Mouse (Mus musculus) limb, embryonic 13.5 days (tissue): ENCODE measurements around the gene Trappc3l. TPM values are rescaled to one million over a fixed set of nuclear protein-coding genes. Genes with fewer than 3 reads are reported as not detected.

ENCODE experiments used
- ATAC-seq: fragments of 200-750 bp; cut with Nextera tagmentation; 2 replicates; pipeline ENCODE4 v1.8.0; 2017; ENCODE audit warnings: low read depth, moderate number of reproducible peaks, moderate TSS enrichment; ENCODE audit not compliant: low FRiP score
- H3K27ac ChIP-seq: fragments of 300-500 bp; sonication (generic); 2 replicates; pipeline ENCODE4 v1.5.1; 2015; ENCODE audit warnings: inconsistent platforms, mild to moderate bottlenecking, moderate library complexity
- H3K27me3 ChIP-seq: fragments of 300-500 bp; sonication (generic); 2 replicates; pipeline ENCODE4 v1.6.1; 2015; ENCODE audit warnings: mild to moderate bottlenecking, inconsistent platforms
- H3K36me3 ChIP-seq: fragments of 300-500 bp; sonication (generic); 2 replicates; pipeline ENCODE4 v1.6.1; 2015; ENCODE audit warnings: inconsistent platforms, mild to moderate bottlenecking, moderate library complexity
- H3K4me1 ChIP-seq: fragments of 300-500 bp; sonication (generic); 2 replicates; pipeline ENCODE4 v1.6.1; 2015; ENCODE audit warnings: inconsistent platforms
- H3K4me2 ChIP-seq: fragments of 300-500 bp; sonication (generic); replicated peaks from 2 replicates; pipeline ENCODE4 v1.6.1; 2015; ENCODE audit warnings: inconsistent platforms, mild to moderate bottlenecking, moderate library complexity
- H3K4me3 ChIP-seq: fragments of 300-500 bp; sonication (generic); 2 replicates; pipeline ENCODE4 v1.5.1; 2015; ENCODE audit warnings: moderate library complexity, mild to moderate bottlenecking, inconsistent platforms
- H3K9ac ChIP-seq: fragments of 300-500 bp; sonication (generic); 2 replicates; pipeline ENCODE4 v1.6.1; 2015; ENCODE audit warnings: mild to moderate bottlenecking, inconsistent platforms
- H3K9me3 ChIP-seq: fragments of 300-500 bp; sonication (generic); 2 replicates; pipeline ENCODE4 v1.6.1; 2016; ENCODE audit warnings: inconsistent platforms
- WGBS: fragments of 180-500 bp; shearing (Covaris S2); methylation state at CpG from one replicate; pipeline ENCODE4 v1.1.7; 2015; 5-methylcytosine and 5-hydroxymethylcytosine counted together
- polyA plus RNA-seq: library from polyadenylated mRNA; unstranded; fragments of >200 nt; fragmentation: Nextera tagmentation; extraction: Ambion mirVana; gene quantifications from 2 replicates; pipeline ENCODE4 v1.2.1, GENCODE M21; 2015

Trappc3l gene
- polyA plus RNA-seq, 1 experiment from 2014 or later, result not detected

DNA sequence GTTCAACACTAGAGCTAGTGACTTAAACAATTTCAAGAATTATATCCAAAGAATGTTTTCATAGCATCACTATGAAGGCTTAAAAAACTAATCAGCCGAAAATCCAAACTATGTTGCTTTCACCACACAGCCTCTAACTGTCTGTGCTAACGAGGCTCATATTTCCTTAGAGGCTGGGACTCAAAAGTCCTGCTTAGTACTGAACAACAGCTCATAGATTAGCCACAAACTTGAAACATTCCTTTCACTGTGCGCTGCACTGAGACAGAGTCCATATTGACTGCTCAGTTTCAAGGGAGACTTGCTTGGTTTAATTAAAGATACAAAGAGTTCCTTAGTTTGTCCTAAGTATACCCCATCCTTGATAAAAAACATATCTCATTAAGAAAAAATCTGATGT lies 112.4 kb downstream of the Trappc3l start:
- no peaks in the 10 kb centered on the region for H3K9me3 ChIP-seq
- no peaks in the 10 kb centered on the region for H3K27me3 ChIP-seq
- peaks cover 24% of the 10 kb centered on the region for H3K36me3 ChIP-seq
- H3K4me3 ChIP-seq, result no peak overlapping the region
- peak; percentile 51; the same call in 1 of the 2 replicates for ATAC-seq
- no peak overlapping the region for H3K4me2 ChIP-seq
- H3K9ac ChIP-seq, result no peak overlapping the region
- H3K4me1 ChIP-seq, result no peaks in the 10 kb centered on the region
- WGBS, result 41% methylated on average over 3 of the region's 3 CpGs
- no peak overlapping the region for H3K27ac ChIP-seq

DNA sequence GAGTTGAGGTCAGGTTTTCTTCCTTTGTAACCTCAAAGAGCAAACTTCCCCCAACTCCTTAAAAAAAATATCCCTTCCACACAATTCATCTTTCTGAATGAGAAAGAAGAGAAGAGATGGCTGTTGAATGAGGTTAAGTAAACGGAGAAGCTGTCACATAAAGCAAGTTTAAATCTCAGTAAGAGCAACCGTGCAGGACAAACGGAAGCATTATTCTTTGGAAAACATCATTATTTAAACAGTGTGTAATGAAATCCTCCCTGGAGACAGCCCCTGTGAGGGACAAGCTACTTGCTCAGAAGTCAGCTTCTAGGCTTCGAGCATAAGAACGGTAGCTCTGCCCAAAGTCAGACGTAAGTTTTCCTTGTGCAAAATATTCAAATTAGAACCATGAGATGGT lies 113.1 kb downstream of the Trappc3l start:
- Histone ChIP-seq H3K27ac (peak overlapping the region; percentile 56), H3K9ac (no peak overlapping the region), H3K4me3 (no peak overlapping the region), H3K4me2 (no peak overlapping the region), H3K9me3 (no peaks in the 10 kb centered on the region), H3K4me1 (no peaks in the 10 kb centered on the region), H3K27me3 (no peaks in the 10 kb centered on the region), H3K36me3 (peaks cover 24% of the 10 kb centered on the region)
- 47% methylated on average over 6 of the region's 6 CpGs for WGBS
- ATAC-seq, result no peak

DNA sequence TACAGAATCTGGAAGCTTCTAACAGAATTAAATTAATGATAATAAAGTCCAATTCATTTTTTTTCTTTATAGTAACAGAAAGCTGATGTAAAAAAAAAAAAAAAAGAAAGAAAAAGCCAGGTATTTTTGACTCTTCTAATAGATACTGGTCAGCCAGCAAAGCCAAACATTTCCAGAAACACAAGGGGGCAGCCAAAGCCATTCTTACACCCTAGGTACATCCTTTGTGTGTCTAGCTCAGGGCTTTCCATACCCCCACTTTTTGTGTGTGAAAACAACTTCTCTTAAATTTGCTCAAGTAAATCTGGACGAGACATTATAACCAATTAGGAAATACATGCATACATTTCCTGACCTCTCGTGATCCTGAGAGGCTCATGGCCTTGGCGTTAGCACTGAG lies 114.4 kb downstream of the Trappc3l start:
- Histone ChIP-seq H3K4me1 (0 out of 2 replicates have a peak, but pooled peaks cover 4% of the 10 kb centered on the region), H3K9ac (no peak overlapping the region), H3K9me3 (no peaks in the 10 kb centered on the region), H3K36me3 (peaks cover 24% of the 10 kb centered on the region), H3K4me3 (no peak overlapping the region), H3K27ac (no peak overlapping the region), H3K27me3 (no peaks in the 10 kb centered on the region), H3K4me2 (no peak overlapping the region)
- no peak for ATAC-seq
- 71% methylated on average over 3 of the region's 3 CpGs for WGBS

DNA sequence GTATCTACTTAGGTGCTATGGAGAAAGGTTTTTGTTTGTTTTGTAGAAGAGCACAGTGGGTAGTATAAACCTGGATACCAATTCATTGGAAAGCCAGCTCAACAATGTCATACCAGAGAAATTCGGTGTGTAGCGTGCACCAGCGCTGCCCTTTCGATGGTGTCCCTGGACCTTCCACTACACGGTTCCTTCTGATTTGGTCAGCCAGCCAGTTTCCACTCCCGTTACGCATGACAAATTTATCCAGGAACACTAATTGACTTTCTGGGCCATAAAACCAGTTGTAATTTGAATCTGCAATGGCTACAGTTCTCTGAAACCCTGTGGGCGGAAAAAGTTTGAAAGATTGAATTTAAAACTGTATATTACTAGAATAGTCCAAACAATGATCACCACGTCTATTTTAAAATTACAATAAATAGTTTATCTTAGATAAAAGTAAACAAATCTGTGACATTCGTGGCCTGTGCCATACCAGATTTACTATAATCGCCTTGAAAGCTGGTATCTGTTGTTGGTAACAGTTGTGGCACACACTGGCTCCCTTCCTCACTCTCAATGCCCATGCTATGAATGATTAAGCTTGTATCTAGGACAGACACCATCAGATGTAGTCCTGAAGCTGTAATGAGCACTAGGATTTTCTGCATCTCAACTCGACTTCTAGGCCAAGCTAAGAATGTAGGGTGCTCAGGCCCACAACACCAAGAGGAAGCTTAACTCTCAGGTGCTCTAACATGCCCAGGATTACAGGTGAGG lies 118.6 kb downstream of the Trappc3l start:
- ATAC-seq, result no peak
- Histone ChIP-seq H3K4me3 (no peak overlapping the region), H3K27me3 (no peaks in the 10 kb centered on the region), H3K27ac (no peak overlapping the region), H3K4me2 (no peak overlapping the region), H3K9ac (no peak overlapping the region), H3K4me1 (0 out of 2 replicates have a peak, but pooled peaks cover 4% of the 10 kb centered on the region), H3K9me3 (no peaks in the 10 kb centered on the region), H3K36me3 (peaks cover 40% of the 10 kb centered on the region)
- WGBS, result 72% methylated on average over 12 of the region's 12 CpGs

Other genes starting within 250 kb of the Trappc3l start
- not detected in 2 replicates for gene Sult3a1, start 179.9 kb upstream of the Trappc3l start, polyA plus RNA-seq
- not detected in 2 replicates for gene Rsph4a, start 132.5 kb upstream of the Trappc3l start, polyA plus RNA-seq
- 28.9 and 29.5 TPM in 2 replicates for gene Zup1, start 86.3 kb upstream of the Trappc3l start, polyA plus RNA-seq
- gene Rwdd1, start 18.0 kb upstream of the Trappc3l start, polyA plus RNA-seq, result 146 and 152 TPM in 2 replicates
- 0.06 TPM in 1 of 2 replicates, not detected in the other for gene Calhm4, start 6.7 kb downstream of the Trappc3l start, polyA plus RNA-seq
- gene Calhm5, start 58.9 kb downstream of the Trappc3l start, polyA plus RNA-seq, result 0.45 and 0.51 TPM in 2 replicates
- 1.0 and 1.3 TPM in 2 replicates for gene Calhm6, start 90.4 kb downstream of the Trappc3l start, polyA plus RNA-seq
- 44.0 and 44.5 TPM in 2 replicates for gene Dse, start 170.1 kb downstream of the Trappc3l start, polyA plus RNA-seq
- 91.0 and 93.1 TPM in 2 replicates for gene Tspyl1, start 244.6 kb downstream of the Trappc3l start, polyA plus RNA-seq